Mouse (Mus musculus) ZHBTc4 (cell line): ENCODE measurements around the gene Atl2.

ENCODE experiments used
- DNase-seq: peaks from one replicate; pipeline ENCODE4 v3.0.0-alpha.2; 2011; ENCODE audit warnings: low read depth, low spot score

Atl2 gene

DNA sequence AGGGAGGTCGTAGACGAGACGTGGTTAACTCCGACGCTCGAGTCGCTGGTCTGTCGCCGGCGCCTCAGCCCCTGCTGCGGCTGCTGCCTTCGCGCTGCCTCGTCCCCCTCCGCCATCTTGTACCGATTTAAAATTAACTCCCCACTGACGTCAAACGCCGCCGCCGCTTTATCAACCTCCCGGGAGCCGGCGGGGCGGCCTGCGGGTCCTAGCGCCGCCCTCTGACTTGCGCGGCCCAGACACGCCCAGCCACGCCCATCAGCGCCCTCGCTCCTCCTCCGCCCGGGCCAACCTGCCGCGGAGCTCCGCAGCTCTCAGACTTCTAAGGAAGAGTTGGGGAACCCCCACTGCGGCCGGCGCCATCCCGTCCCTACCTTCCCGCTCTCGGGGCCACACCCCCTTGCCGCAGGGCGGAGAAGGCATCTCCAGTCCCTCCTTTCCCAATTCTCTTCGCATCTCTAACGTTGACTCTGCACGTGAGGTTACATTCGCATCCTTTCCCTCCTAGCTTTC is at the start of gene Atl2:
Atl2 (minus strand) TSS at position 213 of the 513 bp plus-strand sequence.
- peak; percentile 94 for DNase-seq

DNA sequence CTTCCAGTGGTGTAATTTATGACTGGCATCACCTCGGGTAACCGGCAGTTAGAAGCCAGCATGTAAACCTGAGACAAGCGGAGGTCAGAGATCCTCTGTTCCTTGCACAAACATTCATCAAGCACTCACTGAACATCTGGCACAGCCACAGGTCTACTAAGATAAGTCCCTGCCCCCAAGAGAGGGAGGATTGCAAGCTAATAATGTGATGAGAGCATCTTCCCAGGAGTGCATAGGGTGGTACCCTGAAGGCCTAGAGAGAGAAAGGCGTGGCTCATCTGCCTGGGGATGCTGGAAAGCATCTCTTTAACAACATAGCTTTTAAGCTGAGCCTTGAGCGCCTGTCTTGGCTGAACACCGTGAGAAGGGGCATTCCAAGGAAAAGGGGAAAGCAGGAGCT is 48.9 kb upstream of the Atl2 start:
- DNase-seq, result no peak

DNA sequence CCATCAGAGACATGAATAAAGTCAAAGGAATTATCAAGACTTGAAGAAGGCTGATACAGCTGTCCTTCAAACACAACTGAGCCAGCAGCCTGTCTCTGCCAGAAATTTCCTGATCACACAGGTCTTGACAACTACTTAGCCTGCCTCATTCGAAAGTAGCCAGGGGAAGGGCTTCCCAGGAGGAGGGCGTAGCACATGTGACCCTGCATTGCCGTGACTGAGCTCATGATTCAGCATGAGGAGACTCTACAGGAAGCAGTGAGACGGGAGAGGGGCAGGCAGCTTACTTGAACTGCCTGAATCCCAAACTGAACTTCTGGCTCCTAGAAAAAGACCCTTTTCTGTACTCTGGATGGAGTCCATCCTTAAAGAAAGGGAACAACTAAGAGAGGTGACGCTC is 46.5 kb upstream of the Atl2 start:
- DNase-seq, result peak; percentile 58

DNA sequence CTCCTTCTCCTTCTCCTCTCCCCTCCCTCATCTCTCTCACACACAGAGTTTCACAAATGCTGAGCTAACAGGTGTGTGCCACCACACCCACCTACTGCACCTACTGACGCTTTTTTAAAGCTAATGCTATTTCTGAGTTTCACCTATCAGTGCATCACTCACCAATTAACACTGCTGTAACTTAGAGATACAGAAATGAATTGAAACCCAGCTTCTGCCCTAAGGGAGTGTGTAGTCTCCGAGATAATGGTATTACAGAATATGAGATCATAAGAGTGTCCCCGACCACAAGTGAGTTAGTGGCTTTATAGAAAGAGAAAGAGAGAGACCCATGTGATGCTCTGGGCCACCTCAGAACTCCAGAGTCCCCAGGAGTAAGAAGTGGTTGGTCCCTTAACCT is 43.2 kb upstream of the Atl2 start:
- DNase-seq, result no peak

DNA sequence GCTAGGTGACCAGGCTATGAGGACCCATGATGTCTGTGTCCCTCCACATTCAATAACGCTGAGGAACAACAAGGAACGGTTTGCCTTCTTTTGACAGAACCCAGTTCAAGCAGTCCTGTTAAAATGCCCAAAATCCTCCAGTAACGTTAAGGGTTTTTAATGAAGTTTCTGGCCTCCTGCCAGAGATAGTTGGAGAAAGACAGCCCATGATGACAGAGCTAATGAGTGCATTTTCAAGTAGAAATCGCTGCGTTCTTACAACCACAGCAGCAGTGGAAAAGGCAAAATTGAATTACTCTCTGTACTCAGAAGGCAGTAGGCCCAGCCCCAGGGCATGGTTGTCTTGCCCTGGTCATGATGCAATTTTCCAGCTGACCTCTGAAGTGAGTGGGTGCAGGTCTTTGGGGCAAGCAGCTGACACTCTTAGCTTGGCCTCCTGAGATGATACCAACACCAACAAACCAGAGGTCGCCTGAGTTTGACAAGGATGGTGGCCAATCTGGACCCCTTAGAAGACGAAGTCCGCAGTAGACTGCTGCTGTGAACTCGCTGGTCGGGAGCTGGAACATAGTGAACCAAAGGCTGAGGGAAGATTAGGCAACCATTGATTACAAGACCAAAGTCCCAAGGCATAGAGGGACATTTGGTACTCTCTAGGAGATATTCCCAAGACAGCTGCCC is 42.1 kb upstream of the Atl2 start:
- no peak for DNase-seq

DNA sequence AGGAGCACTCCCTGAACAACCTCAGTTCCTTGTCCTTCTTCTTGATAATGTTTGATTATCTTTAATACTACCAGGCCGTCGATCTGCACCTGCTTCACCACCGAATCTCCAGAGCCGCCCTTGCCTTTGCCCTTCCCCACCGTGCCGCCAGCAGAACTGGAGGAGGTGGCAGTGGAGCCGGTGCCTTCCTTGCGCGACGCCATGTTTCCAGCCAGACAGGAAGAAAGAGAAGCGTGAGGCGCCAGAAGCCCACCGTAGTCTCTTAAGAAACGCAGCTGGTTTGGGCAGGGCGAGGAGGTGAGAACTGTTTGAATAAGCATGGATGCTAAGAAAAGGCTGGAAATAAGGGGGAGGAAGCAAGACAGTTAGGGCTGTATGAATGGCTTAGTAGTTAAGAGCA is 38.4 kb upstream of the Atl2 start:
- no peak for DNase-seq

DNA sequence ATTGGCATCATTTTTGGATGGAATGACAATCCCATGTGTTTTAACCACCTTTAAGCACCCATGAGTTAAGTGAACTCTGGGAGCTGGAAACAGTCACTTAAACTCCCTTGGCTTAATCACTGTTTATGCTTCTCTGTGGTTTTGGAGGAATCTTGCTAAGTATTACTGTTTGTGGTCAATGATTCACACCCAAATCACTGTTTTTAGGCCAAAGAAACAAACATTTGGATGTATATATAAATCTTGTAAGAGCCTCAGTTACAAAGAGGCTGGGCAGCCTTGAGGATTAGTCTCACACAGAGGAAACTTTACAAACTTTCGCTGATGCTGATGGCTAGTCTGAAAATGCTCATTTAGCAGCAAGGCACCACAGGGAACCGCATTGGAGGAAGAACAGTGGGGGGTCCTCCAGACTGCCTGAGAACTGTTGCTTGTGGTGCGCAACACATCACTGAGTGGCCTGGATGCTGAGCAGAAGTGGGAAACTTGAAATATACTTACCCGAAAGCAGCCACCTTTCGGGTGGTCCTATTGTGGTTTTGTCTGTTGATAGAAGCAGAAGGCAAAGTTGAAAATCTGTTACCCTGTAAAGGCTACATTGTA is 36.9 kb upstream of the Atl2 start:
- DNase-seq, result peak; percentile 14

DNA sequence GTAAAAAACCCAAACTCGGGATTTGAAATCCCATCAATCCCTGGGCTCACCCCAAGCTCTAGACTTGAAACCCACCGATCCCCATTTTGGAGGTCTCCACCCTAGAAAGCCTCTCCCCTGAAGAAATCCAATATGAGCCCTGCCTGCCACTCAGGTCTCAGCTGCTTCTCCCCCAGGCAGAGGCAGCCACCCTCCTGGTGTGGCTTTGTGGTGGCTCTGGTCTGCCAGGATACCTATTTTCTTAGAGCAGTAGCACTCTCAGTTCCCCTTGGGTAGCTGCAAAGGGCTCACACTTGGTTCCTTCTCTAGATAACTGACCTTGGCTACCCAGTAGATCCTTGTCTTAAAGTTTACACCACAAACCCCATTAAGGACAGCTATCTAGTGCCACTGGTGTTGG is 31.2 kb upstream of the Atl2 start:
- DNase-seq, result no peak

DNA sequence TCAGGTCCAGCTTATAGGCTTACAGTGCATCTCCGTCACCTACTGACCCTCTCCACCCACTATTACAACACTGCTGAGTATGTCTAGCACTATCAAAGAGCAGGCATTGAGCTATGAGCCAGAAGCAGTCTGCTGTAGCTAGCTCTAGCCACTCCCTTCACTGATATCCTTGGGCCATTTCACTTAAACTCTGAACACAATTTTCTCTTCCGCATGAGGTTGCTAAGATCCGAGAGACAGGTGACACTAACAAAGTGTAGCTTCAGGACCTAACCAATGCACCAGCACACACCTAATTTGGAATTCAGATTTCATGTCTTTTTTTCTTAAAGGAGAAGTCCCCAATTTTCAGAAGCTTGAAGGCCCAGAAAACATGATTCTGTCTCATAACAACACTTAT is 30.6 kb upstream of the Atl2 start:
- no peak for DNase-seq

DNA sequence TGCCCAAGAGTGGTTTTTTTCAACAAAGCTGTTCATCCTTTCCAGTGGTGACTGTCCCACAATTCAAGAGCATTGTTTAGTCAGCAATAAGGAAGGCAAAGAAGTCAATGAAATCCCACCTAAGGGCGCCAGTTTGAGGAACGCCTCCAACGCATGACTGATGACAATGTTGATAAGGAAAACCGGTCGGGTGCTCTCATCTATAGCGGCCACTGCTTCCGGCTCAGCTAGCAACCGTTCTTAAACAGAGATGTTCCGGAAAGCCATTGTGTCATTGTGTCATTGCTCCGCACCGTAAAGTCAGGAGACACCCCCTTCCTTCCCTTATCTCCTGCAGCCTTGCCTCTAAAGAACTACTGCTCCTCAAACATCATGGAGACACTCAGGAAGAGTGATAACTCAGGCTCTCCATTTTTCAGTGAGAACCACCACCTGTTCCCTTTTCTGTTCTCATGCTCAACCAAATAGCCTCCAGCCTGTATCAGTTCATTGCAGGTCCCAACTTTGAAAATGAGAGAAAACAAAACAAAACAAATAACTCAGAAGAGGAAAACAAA is 30.0 kb upstream of the Atl2 start:
- no peak for DNase-seq

DNA sequence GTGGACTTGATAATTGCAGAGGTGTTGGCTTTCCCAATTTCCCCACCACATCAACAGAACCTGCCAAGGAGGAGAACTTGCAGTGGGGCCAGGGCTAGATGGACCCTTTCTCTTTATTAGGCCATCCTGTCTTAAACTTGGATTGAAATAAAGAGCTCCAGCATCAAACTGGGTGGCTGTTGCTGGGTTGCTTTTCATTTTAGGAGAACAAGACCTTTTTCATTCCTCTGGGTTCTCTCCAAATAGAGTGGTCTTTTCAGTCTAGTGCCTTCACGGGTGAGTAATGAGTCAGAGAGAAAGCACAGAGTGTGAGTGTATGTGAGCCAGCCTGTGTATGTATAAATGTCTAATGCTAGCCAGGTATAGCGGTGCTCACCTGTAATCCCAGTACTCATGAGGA is 24.4 kb upstream of the Atl2 start:
- DNase-seq, result no peak

DNA sequence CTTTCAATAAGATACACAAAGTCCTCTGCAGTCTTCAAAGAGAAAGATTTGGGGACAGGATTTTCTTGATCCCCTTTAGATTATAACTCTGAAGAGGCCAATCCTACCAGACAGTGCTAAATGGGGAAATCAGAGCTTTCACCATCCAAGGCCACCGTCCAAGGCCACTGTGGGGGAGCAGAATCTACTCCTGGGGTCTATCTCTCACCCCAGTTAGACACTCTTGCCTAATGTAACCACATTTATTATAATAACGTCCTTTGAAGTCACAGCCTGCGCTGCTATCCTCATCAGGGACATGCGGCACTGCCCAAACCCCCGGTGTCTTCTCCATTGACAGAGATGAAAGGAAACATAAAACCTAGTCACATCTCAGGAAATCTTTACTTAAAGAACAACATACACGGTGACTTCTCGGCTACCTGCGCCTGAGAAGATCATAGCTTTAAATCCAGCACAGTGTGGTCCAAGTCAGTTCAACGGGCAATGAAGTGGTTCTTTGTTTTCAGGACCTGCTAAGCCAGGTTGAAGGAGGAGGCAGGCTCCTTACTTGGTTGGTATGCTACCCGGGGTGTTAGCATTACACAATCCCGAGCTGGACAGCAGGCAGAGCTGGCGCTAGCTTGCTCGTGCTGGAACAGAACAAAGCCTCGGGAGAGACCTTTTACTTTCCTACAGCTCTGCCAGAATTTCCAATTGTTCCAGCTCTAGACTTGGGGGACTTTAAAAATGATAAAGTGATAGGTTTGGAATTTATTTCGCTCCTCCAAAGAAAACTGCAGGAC is 23.8 kb upstream of the Atl2 start:
- DNase-seq, result peak; percentile 38

DNA sequence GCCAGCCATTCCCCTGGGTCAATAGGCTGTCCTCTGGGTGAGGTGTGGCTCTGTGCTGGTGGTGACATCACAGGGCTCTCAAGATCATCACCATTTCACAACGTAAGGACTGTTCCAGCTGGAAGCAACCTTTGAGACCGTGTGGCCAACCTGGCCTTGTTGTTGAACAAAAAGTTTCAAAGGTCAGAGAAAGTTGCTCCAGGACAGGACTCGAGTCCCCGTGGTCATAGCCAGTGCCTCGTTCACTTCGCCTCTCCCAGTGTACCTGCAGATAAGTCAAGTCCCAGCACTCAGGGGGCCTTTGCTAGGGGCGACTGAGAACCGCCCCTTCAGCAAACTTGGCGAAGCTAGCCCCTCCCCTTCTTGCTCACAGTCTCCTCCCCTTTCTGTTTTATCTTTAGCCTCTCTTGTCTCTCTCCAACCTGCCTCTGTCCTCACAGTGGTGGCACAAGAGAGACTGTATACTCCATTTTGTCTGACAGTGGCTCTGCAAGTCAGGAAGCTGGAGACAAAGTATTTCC is 22.6 kb upstream of the Atl2 start:
- DNase-seq, result peak; percentile 44

DNA sequence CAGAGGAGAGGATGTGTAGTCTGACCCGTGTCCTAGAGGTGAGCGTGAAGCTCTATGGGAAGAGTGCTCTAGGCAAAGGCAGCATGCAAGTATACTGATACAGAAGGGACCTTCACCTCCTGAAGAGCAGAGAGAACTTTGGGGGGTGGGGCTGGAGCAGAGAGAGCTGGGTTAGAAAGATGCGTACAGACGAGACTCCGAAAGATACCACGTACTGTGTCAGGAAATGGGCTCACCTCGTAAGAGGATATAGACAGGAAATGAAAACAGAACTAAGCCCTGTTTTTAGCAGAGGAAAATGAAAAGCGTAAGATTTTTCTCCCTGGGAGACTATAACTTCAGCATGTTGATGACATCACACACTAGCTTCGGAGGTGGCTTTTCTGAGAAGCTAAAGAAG is 21.1 kb upstream of the Atl2 start:
- no peak for DNase-seq

DNA sequence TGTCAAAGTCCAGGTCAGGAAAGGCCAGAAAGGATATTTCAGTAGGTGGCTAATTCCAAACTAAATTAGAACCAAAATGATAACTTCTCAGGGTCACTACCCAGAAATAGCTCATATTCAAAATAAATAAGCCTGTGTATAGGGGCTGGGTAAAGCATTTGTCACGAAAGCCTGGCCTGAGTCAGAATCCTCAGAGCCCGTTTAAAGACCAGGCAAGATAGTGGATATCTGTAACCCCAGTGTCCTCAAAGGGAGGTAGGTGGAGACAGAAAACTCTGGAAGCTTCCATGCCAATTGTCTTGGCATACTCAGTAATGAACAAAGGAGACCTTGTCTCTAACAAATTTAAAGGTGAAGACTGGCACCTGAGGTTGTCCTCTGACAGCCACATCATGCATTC is 16.3 kb upstream of the Atl2 start:
- no peak for DNase-seq

DNA sequence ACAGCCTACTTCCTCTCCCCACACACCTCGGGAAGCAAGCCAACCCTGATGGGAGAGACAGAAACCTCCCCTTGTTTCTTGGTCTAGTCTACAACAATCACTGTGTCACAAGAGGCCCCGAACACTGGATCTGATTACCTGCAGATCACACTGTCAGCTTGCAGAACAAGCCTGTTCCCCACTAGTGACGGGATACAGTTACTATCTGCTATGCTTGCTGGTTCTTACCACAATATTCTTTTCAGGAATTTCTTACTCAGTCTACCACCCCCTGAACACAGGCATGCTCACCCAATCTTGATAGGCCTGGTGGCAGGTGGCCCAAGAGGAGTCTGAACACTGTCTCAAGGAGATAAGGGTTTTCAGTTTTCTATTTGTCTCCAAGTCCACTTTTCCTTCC is 15.8 kb upstream of the Atl2 start:
- DNase-seq, result no peak

DNA sequence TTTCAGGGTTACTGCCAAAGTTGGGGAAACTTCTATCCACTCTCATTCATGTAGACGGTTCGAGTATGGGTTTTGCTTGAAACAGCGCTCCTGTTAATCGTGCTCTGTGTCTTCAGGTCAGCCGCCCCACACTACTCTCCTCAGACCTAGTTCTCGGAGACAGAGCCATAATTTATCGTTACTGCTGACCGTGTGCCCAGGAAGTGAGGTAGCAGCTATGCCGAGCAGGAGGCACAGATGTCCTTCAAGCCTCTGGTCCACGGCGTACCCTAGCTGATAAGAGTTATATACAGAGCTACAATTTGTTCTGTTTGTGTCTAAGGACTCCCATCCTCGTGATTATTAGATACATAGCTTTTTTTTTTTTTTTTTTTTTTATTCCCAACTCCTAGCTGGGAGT is 13.6 kb upstream of the Atl2 start:
- DNase-seq, result no peak

DNA sequence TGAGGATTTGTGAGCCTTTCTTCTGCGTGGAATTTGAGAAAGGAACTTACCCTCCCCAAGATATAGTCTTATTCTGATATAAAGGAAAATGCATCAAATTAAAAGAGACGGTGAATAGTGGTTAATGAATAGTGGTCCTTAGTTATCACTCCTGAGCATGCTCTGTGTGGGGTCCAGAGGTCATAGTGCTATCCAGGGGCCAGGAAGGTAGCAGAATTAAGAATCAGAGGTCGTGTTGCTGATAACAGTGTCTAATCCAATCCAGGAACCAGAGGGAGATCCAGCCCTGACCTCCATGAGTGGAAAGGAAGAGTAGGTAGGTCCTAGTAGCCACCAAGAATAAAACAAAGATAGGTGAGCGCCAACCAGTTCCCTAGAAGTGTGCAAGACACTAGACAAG is 11.8 kb upstream of the Atl2 start:
- DNase-seq, result no peak

DNA sequence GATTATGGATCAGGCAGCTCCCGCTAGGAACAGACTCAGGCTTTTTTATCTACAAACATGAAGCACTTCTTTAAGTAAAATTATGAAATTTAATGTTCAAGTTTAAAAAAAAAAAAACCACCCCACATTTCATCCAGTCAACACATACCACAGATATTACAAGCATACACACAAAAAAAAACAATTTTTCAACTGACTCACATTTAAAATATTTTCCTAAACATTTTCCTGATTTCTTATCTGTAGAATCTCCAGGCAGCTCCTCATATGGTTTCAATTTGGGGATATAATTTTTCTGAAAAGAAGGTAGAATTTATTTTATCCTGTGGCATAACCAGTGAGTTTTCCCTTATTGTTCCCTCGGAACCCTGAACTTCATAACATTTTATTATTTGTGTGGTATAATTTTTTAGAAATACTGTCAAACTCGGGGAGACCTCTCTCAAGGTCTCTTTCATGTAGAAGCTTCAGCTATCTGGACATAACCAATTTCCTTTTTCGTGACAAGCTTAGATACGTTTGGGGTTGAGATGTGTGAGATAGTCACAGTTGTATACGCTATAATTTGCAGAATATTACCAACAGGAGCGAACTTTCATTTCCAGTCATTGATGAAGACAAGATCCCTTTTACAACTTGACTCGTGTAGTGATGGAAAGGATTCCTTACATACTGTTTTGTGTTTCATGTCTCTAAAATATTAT is 11.0 kb upstream of the Atl2 start:
- no peak for DNase-seq

DNA sequence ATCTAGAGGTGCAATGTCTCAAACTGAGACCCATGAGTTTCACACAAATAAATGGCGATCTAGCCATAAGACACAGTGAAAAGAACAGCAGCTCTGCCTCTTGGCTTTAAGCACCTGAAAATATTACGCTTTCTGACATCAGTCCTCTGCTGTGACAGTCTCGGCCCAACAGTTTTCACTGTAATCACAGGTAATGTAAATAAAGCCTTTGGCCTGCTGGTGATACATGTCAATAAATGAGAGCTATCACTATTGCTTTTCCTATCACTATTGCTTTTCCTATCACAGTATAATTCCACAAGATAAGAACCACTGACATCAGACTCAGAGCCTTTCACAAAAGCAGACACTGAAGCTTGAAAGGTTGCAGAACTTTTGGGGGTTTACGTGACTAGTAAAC is 8.7 kb upstream of the Atl2 start:
- no peak for DNase-seq

DNA sequence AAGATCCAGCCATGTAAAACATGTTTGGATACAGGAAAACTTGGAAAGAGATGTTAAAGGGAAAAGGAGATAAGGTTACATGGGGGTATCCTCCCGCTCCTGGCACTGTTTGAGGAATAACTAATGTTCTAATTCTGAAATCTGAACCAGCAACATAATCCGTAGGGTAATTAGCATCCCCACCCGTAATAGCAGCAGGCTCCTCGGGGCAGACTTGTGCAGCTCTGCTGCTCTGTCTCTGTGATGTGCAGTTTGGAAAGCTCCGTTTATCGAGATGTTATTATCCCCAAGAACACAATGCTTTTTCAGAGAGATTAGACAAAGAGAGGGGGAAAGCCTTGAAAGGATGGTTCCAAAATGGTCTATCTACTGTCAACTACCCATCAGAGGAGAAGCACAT is 5.3 kb upstream of the Atl2 start:
- DNase-seq, result no peak
